Mouse (Mus musculus) CH12.LX (cell line): ENCODE data around the gene Fosl2. TPM values are rescaled to one million over a fixed set of nuclear protein-coding genes. Genes with fewer than 3 reads are reported as not detected.

Experiments used
- DNase-seq: peaks from one replicate; pipeline ENCODE4 v3.0.0-alpha.2; 2013; ENCODE audit errors: extremely low read depth
- H3K27ac ChIP-seq: 2 replicates; pipeline ENCODE4 v1.5.1; 2012; ENCODE audit warnings: low read depth, mild to moderate bottlenecking, control low read depth, moderate library complexity; ENCODE audit not compliant: insufficient read depth
- H3K27me3 ChIP-seq: replicated peaks from 2 replicates; pipeline ENCODE3; 2012; ENCODE audit warnings: inconsistent platforms
- H3K36me3 ChIP-seq, 2 experiments: replicated peaks in 1 of 2; 2 replicates each; pipeline versions ENCODE3 to v1.6.1; 2012; ENCODE audit warnings: inconsistent platforms in 1 of 2, low read length in 1 of 2, mild to moderate bottlenecking in 1 of 2, mixed read lengths in 1 of 2, moderate library complexity in 1 of 2; ENCODE audit not compliant: control insufficient read depth in 1 of 2, insufficient read depth in 1 of 2
- H3K4me1 ChIP-seq, 2 experiments: 2 replicates each; pipeline ENCODE4 v1.6.1; 2012; ENCODE audit warnings: inconsistent platforms in 1 of 2, moderate library complexity in 1 of 2; ENCODE audit not compliant: insufficient read depth in 2 of 2, control insufficient read depth in 1 of 2
- H3K4me2 ChIP-seq: 2 replicates; pipeline ENCODE4 v1.6.1; 2012; ENCODE audit warnings: low read depth, mild to moderate bottlenecking, control low read depth; ENCODE audit not compliant: poor library complexity, insufficient read depth, severe bottlenecking
- H3K4me3 ChIP-seq, 3 experiments: fragments of 150-350 bp in 1 of 3; sonication (generic) in 1 of 3; replicated peaks in 1 of 3; 2 replicates each; pipeline versions ENCODE3 to v1.5.1; 2011 to 2012; ENCODE audit warnings: low read depth in 2 of 3, low read length in 2 of 3, mild to moderate bottlenecking in 2 of 3, moderate library complexity in 2 of 3, control low read depth in 1 of 3, improper control_type of control experiment in 1 of 3, inconsistent platforms in 1 of 3, mixed read lengths in 1 of 3; ENCODE audit not compliant: poor library complexity in 1 of 3
- H3K79me2 ChIP-seq: replicated peaks from 2 replicates; pipeline ENCODE4 v1.6.1; 2012; ENCODE audit warnings: mild to moderate bottlenecking, moderate library complexity; ENCODE audit not compliant: control insufficient read depth, poor library complexity, insufficient read depth, severe bottlenecking; ENCODE audit errors: extremely low read depth
- H3K9ac ChIP-seq: 2 replicates; pipeline ENCODE4 v1.6.1; 2012; ENCODE audit warnings: low read depth, mild to moderate bottlenecking, control low read depth, moderate library complexity; ENCODE audit not compliant: insufficient read depth
- H3K9me3 ChIP-seq: replicated peaks from 2 replicates; pipeline ENCODE3; 2012; ENCODE audit warnings: low read length, inconsistent platforms, mixed read lengths
- BHLHE40 ChIP-seq: IDR thresholded peaks from 2 replicates; pipeline ENCODE4 v1.6.1; 2011; ENCODE audit warnings: mild to moderate bottlenecking, low read depth, low read length, improper control_type of control experiment
- CTCF ChIP-seq, 2 experiments: IDR thresholded peaks in 1 of 2; conservative IDR thresholded peaks in 1 of 2; 2 replicates each; pipeline ENCODE4 v1.5.1; 2011 to 2012; ENCODE audit warnings: low read depth in 2 of 2, low read length in 2 of 2, improper control_type of control experiment in 1 of 2, inconsistent platforms in 1 of 2, mild to moderate bottlenecking in 1 of 2, moderate library complexity in 1 of 2
- E2F4 ChIP-seq: IDR thresholded peaks from 2 replicates; pipeline ENCODE4 v1.6.1; 2011; ENCODE audit warnings: low read depth, low read length, improper control_type of control experiment; ENCODE audit not compliant: insufficient replicate concordance
- ELF1 ChIP-seq: IDR thresholded peaks from 2 replicates; pipeline ENCODE4 v1.6.1; 2014; ENCODE audit warnings: low read depth, mild to moderate bottlenecking, inconsistent platforms, low read length, improper control_type of control experiment
- EP300 ChIP-seq: IDR thresholded peaks from 2 replicates; pipeline ENCODE4 v1.6.1; 2011; ENCODE audit warnings: low read length, improper control_type of control experiment
- ETS1 ChIP-seq: conservative IDR thresholded peaks from 2 replicates; pipeline ENCODE4 v1.6.1; 2012; ENCODE audit warnings: low read depth, mild to moderate bottlenecking, inconsistent platforms, low read length, improper control_type of control experiment, moderate library complexity
- GABPA ChIP-seq: IDR thresholded peaks from 2 replicates; pipeline ENCODE4 v1.6.1; 2012; ENCODE audit warnings: low read depth, low read length, improper control_type of control experiment, inconsistent platforms; ENCODE audit not compliant: insufficient replicate concordance
- HCFC1 ChIP-seq: IDR thresholded peaks from 2 replicates; pipeline ENCODE4 v1.6.1; 2012; ENCODE audit warnings: low read depth, mild to moderate bottlenecking, inconsistent platforms, low read length, improper control_type of control experiment
- IRF4 ChIP-seq: IDR thresholded peaks from 2 replicates; pipeline ENCODE4 v1.6.1; 2014; ENCODE audit warnings: low read depth, mild to moderate bottlenecking, inconsistent platforms, low read length, improper control_type of control experiment
- JUN ChIP-seq: IDR thresholded peaks from 2 replicates; pipeline ENCODE4 v1.6.1; 2011; ENCODE audit warnings: low read depth, mild to moderate bottlenecking, low read length, improper control_type of control experiment, moderate library complexity; ENCODE audit not compliant: insufficient read depth
- JUND ChIP-seq: conservative IDR thresholded peaks from 2 replicates; pipeline ENCODE4 v1.6.1; 2011; ENCODE audit warnings: low read depth, low read length, improper control_type of control experiment
- KAT2A ChIP-seq: IDR thresholded peaks from 2 replicates; pipeline ENCODE4 v1.6.1; 2012; ENCODE audit warnings: low read length, improper control_type of control experiment, inconsistent platforms; ENCODE audit not compliant: insufficient replicate concordance
- MAFK ChIP-seq: IDR thresholded peaks from 2 replicates; pipeline ENCODE4 v1.6.1; 2011; ENCODE audit warnings: low read length, improper control_type of control experiment; ENCODE audit not compliant: insufficient replicate concordance
- MXI1 ChIP-seq: IDR thresholded peaks from 2 replicates; pipeline ENCODE4 v1.6.1; 2011; ENCODE audit warnings: mild to moderate bottlenecking, low read depth, low read length, improper control_type of control experiment
- MYC ChIP-seq: IDR thresholded peaks from 2 replicates; pipeline ENCODE4 v1.6.1; 2011; ENCODE audit warnings: low read depth, mild to moderate bottlenecking, improper control_type of control experiment, low read length
- NELFE ChIP-seq: IDR thresholded peaks from 2 replicates; pipeline ENCODE4 v1.6.1; 2011; ENCODE audit warnings: low read depth, low read length, improper control_type of control experiment
- NRF1 ChIP-seq: IDR thresholded peaks from 2 replicates; pipeline ENCODE4 v1.6.1; 2014; ENCODE audit warnings: low read depth, mild to moderate bottlenecking, inconsistent platforms, low read length, improper control_type of control experiment, moderate library complexity
- RAD21 ChIP-seq: IDR thresholded peaks from 2 replicates; pipeline ENCODE4 v1.6.1; 2011; ENCODE audit warnings: low read depth, mild to moderate bottlenecking, low read length, improper control_type of control experiment, moderate library complexity
- RCOR1 ChIP-seq: conservative IDR thresholded peaks from 2 replicates; pipeline ENCODE4 v1.6.1; 2012; ENCODE audit warnings: low read depth, mild to moderate bottlenecking, inconsistent platforms, low read length, improper control_type of control experiment
- SIN3A ChIP-seq: IDR thresholded peaks from 2 replicates; pipeline ENCODE4 v1.6.1; 2012; ENCODE audit warnings: low read length, improper control_type of control experiment, inconsistent platforms
- UBTF ChIP-seq: IDR thresholded peaks from 2 replicates; pipeline ENCODE4 v1.6.1; 2012; ENCODE audit warnings: low read depth, mild to moderate bottlenecking, inconsistent platforms, low read length, improper control_type of control experiment, moderate library complexity
- USF2 ChIP-seq: conservative IDR thresholded peaks from 2 replicates; pipeline ENCODE4 v1.6.1; 2011; ENCODE audit warnings: low read depth, low read length, improper control_type of control experiment
- ZC3H11A ChIP-seq: IDR thresholded peaks from 2 replicates; pipeline ENCODE4 v1.6.1; 2012; ENCODE audit warnings: low read depth, mild to moderate bottlenecking, inconsistent platforms, low read length, improper control_type of control experiment
- ZMIZ1 ChIP-seq: IDR thresholded peaks from 2 replicates; pipeline ENCODE4 v1.6.1; 2012; ENCODE audit warnings: low read depth, mild to moderate bottlenecking, inconsistent platforms, low read length, improper control_type of control experiment
- ZNF384 ChIP-seq: IDR thresholded peaks from 2 replicates; pipeline ENCODE4 v1.6.1; 2012; ENCODE audit warnings: low read depth, low read length, improper control_type of control experiment, inconsistent platforms
- dilution Hi-C: fragments of 300-500 bp; cut with MboI; formaldehyde crosslinking; loops from 2 replicates; pipeline ENCODE4 v1.14.3; 2020; ENCODE audit warnings: low sequenced_read_pairs; ENCODE audit not compliant: extremely low pct_unique_long_range_greater_than_20kb, extremely low pct_ligation_motif_present
- in situ Hi-C: fragments of 300-500 bp; cut with MboI; formaldehyde crosslinking; loops from 3 replicates; pipeline ENCODE4 v1.14.3; 2019; ENCODE audit warnings: low sequenced_read_pairs, low pct_ligation_motif_present, low pct_unique_long_range_greater_than_20kb, mixed read lengths
- polyA plus RNA-seq: library from polyadenylated mRNA; unstranded; fragments of >175 nt; gene quantifications from 2 replicates; pipeline ENCODE4 v1.2.1, GENCODE M21; 2012; ENCODE audit warnings: low read depth; ENCODE audit not compliant: insufficient read length
- total RNA-seq, 2 experiments: library from RNA; depleted of rRNA; stranded (reverse); fragments of 300-350 nt in 1 of 2; fragments of >200 nt in 1 of 2; gene quantifications; 2 replicates each; pipeline ENCODE4 v1.2.3; 2012 to 2014

Fosl2 gene
- total and polyA plus RNA-seq, 3 experiments, result 0.23 to 0.91 (median 0.59) TPM

DNA sequence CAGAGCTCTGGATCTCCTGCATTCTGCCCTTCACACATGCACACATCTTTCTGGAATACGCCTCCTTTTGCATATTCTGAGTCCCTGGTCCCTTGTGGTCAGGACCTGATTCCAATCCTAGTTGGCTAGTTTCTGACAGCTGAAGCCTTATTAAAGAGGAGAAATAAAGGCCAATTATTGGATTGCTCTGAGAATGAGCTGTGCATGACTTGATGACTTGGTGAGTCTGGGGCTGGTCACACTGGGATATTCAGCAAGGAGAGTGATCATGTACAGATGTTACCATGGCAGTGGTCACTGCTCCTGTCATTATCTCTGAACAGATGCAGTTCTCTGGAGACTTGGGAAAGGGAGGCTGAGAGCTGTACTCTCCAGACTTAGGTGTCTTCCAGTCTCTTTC lies 32.1 kb upstream of the Fosl2 start:
- dilution Hi-C loops (no loop called here), in situ Hi-C loops (no loop called here)
- Histone ChIP-seq H3K4me2 (no peak overlapping the region), H3K4me1 (peaks cover 9 to 42% of the 10 kb centered on the region in 2 experiments; a peak in 3 of 4 replicates), H3K9me3 (no peaks in the 10 kb centered on the region), H3K4me3 (no peak overlapping the region), H3K9ac (no peak overlapping the region), H3K27ac (no peak overlapping the region), H3K27me3 (no peaks in the 10 kb centered on the region), H3K36me3 (no peaks in the 10 kb centered on the region), H3K79me2 (no peaks in the 10 kb centered on the region)
- no peak for DNase-seq
- TF ChIP-seq ELF1 (no peak), HCFC1 (no peak), GABPA (no peak), JUND (no peak), USF2 (no peak), MYC (no peak), BHLHE40 (no peak), ZNF384 (no peak), ZC3H11A (no peak), ZMIZ1 (no peak), EP300 (no peak), CTCF (conservative IDR thresholded peaks at IDR 0.05 in 1 of 2, IDR thresholded peaks at IDR 0.05 in 1 of 2; ENCODE audit: low read depth in 2 of 2, low read length in 2 of 2) (no peak), KAT2A (no peak), NELFE (no peak)

GRCm38 (mm10) chr5:32104119-32104990 lies 31.2 kb upstream of the Fosl2 start:
- dilution Hi-C loops, result no loop called here

More at GRCm38 (mm10) chr5:32104119-32104990, 31.2 kb upstream of the Fosl2 start:
- peak; percentile 85 for DNase-seq
- Histone ChIP-seq H3K9ac (no peak overlapping the region), H3K4me2 (peak overlapping the region; percentile 48), H3K4me1 (peaks cover 9 to 37% of the 10 kb centered on the region in 2 experiments; a peak in 3 of 4 replicates), H3K27ac (no peak overlapping the region), H3K79me2 (no peaks in the 10 kb centered on the region), H3K27me3 (no peaks in the 10 kb centered on the region), H3K36me3 (no peaks in the 10 kb centered on the region), H3K9me3 (no peaks in the 10 kb centered on the region), H3K4me3 (no peak overlapping the region)
- in situ Hi-C loops, result no loop called here
- TF ChIP-seq JUND, result peak; percentile 60
- peak; percentile 61 for TF ChIP-seq ETS1
- TF ChIP-seq UBTF, result no peak
- peak; percentile 66; the same call in 1 of the 2 replicates for TF ChIP-seq BHLHE40
- TF ChIP-seq USF2, result no peak
- no peak for TF ChIP-seq ZC3H11A
- peak; percentile 34; the same call in 1 of the 2 replicates for TF ChIP-seq MAFK
- TF ChIP-seq MXI1, result peak; percentile 52
- TF ChIP-seq NELFE, result no peak
- TF ChIP-seq ZNF384, result no peak
- TF ChIP-seq RAD21, result no peak; the same call in 1 of the 2 replicates
- TF ChIP-seq RCOR1, result 0 out of 2 replicates have a peak, but pooled peaks have one; percentile 41
- TF ChIP-seq IRF4, result no peak
- 0 out of 2 replicates have a peak, but pooled peaks have one; percentile 28 for TF ChIP-seq SIN3A
- no peak for TF ChIP-seq GABPA
- peak; percentile 78 for TF ChIP-seq EP300
- no peak for TF ChIP-seq NRF1
- peak; percentile 63 for TF ChIP-seq JUN
- TF ChIP-seq E2F4, result no peak
- TF ChIP-seq HCFC1, result no peak
- TF ChIP-seq MYC, result no peak
- TF ChIP-seq ELF1, result 0 out of 2 replicates have a peak, but pooled peaks have one; percentile 11
